Mouse (Mus musculus) cerebellum, adult 2 months (tissue): ENCODE results near the gene Thap12.

Experiments
- CTCF ChIP-seq: fragments of 200-500 bp; IDR thresholded peaks from 2 replicates; pipeline ENCODE4 v1.5.1; 2011; ENCODE audit warnings: low read depth, mild to moderate bottlenecking, control low read depth, low read length, moderate library complexity, borderline replicate concordance; ENCODE audit not compliant: insufficient read depth
- POLR2A ChIP-seq: fragments of 200-500 bp; IDR thresholded peaks from 2 replicates; pipeline ENCODE4 v1.6.1; 2011; ENCODE audit warnings: low read length, control low read depth, borderline replicate concordance; ENCODE audit not compliant: insufficient read depth

GRCm38 (mm10) chr7:98694046-98694445 is 8.9 kb upstream of the Thap12 start:
- TF ChIP-seq CTCF (no peak), POLR2A (no peak)
